Mouse (Mus musculus) adrenal gland, postnatal 10 days (tissue): ENCODE data around the gene Exd2. TPM values are rescaled to one million over a fixed set of nuclear protein-coding genes. Genes with fewer than 3 reads are reported as not detected.
A peak's percentile ranks its signal among the peaks of the same experiment; 100 is the strongest.

Experiments
- DNase-seq: peaks from one replicate; pipeline ENCODE4 v3.0.0; 2021; ENCODE audit warnings: mixed read lengths
- long read RNA-seq, 2 experiments: library from polyadenylated mRNA; stranded (forward); transcript quantifications; one replicate each; pipeline ENCODE4 v2.0.0; 2021
- total RNA-seq, 2 experiments: library from RNA; stranded (reverse); gene quantifications; 2 replicates each; pipeline ENCODE4 v1.2.3; 2021

Gene Exd2
- 10 to 100 TPM; 17.0 to 17.5 TPM for total RNA-seq
- long read RNA-seq, experiment 1, full-length matches to known transcripts, result 13 of 14 reads
- long read RNA-seq, experiment 1, partial matches to known transcripts, result 0 of 14 reads
- long read RNA-seq, experiment 1, other reads (novel, unspliced or antisense), result 1 of 14 reads
- long read RNA-seq, experiment 2, transcript Exd2-201 (9 exons, 3,310 nt), result major isoform, 6 of 17 reads
- long read RNA-seq, experiment 2, partial matches to known transcripts, result 2 of 17 reads
- long read RNA-seq, experiment 2, other reads (novel, unspliced or antisense), result 9 of 17 reads

DNA sequence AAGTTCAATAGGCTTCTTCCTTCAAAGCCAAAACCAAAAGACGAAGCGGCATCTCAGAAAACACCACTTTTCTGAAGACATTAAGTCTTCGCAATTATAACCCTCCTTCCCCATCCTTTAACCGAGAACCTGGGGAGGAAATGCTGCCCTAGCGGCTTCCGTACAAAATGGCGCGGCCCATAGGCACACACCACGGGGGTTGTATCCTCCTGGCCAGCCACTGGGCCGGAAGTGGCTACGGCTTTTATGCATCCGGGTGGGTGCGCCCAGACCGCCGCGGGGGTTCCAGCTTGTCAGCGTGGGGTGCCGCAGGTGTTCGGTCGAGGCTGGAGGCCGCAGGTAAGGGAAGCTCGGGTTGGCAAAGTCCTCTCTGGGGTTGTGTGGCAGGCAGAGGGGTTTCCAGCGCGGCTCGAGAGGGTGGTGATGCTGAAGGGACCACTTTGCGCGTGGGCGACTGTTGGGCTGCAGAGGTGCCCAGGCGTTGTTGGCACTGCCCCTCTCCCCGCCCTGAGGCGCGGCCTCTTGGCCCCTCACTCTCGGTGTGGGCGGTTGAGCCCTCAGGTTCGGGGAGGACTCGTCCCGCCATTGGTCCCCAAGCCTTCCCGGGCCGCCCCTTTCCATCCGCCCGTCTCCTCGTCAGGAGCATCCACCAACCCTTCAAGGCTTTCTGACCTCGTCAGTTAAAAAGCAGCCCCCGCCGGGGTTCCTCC lies at the start of gene Exd2:
Exd2 (plus strand) TSS at position 154 of the 710 bp plus-strand sequence.
- peak; percentile 94 for DNase-seq

- no peak for DNase-seq
Measured at GRCm38 (mm10) chr12:80415100-80415499, 47.8 kb upstream of the Exd2 start.

DNA sequence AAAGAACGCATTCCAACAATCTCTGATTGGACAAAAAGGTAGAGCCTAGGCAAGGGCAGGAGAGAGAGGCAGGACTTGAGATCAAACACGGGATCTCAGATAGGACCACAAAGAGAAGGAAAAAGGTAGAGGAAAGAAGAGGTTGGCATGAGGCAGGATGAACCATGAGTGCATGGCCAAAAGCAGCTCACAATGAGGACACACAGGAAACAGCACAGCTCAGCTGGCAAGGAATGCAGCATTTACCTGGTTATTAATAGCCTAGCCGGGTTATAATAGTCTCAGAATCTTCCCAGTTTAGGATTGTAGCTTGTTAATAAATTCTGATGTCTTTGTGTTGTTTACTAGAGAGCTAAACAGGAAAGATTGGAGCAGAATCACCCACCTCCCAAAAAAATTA lies 35.2 kb upstream of the Exd2 start:
- DNase-seq, result no peak

DNA sequence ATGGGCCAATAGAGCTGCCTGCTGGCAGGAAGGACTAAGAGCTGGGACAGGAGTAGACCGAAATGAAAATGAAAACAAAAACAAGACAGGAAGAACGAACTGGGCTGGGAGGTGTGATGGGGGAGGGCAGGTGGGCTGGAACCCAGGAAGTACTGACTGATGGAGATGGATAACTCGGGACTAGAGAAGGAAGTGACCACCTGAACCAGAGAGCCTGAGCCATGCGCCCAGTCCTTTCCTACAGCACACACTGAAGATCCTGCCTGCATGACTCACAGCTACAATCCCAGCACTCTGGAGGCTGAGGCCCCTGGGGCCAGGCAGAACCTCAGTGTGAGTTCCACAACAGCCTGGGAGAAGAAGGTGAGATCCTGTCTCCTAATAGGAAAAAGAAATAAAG lies 29.6 kb upstream of the Exd2 start:
- peak; percentile 48 for DNase-seq

DNA sequence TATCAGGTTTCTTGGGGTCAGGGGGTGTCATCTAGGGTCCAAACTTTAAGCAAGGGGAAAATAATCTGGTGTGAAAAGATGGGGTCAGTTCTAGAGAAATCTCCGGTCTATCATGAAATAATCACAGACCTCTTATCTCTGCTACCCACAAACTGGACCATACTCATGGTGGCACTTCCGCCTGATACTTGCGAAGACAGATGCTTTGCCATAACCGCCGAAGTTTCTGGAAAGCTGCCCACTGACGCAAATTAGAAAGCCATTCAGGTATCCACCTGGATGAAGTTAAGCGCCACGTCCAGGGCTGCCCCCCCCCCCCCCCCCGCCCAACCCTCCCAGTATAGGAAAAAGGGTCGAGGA lies 28.3 kb upstream of the Exd2 start:
- no peak for DNase-seq

DNA sequence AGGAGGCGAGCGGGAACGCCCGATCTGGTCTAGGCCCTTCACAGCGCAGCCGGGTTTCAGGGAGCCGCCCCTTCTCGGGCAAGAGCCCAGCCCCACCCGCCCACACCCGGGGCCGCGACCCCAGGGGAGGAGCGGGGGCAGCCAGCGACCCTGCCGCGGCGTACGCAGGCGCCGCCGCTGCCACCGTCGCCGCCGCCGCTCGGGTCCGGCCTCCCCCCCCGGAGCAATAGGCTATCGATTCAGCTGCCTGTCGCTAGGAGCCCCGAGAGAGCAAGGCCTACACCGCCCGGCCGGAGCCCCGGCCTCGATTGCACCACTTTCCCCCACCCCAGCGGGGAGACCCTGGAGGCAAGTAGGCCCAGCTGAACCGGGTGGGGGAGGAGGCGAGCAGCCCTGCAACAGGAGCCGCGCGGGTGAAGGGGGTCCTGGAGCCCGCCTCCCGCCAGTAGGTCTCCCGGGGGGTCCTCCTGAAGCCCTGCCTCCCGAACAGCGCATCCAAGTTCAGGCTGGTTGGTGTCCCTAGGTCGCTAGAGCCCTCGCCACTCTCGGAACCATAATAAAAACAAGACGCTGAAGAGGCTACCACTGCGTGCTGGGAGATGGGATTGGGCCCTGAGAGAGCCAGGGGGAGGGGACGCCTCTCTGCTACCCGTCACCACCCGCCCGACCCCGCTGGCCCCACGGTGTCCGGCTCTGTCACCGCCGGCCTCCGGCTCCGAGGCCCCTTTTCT lies 27.8 kb upstream of the Exd2 start:
- DNase-seq, result peak; percentile 85

GRCm38 (mm10) chr12:80435887-80436286 lies 27.0 kb upstream of the Exd2 start:
- no peak for DNase-seq

DNA sequence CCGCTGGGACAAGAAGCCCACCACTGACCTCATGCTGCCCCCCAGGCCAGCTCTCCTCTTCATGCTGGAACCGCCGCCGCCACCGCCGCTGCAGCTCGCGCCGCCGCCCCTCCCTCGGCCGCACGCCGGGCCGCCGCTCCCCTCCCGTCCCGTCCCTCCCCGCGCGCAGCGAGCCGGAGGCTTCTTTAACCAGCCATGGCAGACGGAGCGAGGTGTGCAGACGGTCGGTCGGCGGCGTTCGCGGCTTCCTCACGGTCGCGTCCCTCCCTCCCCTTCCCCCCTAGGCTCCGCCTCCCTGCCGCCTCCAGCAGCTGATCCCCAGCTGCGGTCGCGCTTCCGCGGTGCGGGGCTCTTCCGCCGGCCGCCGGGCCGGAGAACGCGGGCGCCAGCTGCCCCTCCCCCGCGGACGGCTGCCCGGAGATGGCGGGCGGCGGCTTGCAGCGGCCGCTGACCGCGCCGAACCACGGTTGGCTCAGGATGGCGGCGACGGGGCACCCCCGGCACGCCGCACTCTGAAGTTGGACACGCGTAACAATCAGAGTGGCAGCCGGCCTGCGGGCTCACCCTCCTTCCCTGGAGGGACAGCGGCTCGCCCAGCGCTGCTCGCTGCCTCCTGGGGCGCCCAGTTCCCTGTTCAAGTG lies 26.4 kb upstream of the Exd2 start, which contains the start of gene Dcaf5:
Dcaf5 (minus strand) TSS at position 266 of the 641 bp plus-strand sequence.
- peak; percentile 89 for DNase-seq

GRCm38 (mm10) chr12:80437051-80437675 lies 25.7 kb upstream of the Exd2 start:
- DNase-seq, result no peak

DNA sequence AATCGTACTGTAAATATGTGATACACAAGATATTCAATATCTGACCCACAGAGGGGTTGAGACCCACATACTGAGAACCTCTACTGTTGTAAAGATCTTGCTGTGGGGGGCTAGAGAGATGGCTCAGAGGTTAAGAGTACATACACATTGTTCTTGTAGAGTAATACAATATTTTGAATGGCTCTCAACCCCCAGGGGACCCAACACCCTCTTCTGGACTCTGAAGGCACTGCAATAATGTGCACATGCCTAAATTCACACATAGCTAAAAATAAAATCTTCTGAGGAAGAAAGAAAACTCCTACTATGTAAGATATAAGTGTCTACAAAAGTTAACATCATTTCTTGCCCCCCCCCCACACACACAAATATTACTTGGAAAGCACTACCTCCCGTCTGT lies 21.9 kb upstream of the Exd2 start:
- peak; percentile 27 for DNase-seq

- DNase-seq, result no peak
Measured at GRCm38 (mm10) chr12:80444525-80445109, 18.3 kb upstream of the Exd2 start.

DNA sequence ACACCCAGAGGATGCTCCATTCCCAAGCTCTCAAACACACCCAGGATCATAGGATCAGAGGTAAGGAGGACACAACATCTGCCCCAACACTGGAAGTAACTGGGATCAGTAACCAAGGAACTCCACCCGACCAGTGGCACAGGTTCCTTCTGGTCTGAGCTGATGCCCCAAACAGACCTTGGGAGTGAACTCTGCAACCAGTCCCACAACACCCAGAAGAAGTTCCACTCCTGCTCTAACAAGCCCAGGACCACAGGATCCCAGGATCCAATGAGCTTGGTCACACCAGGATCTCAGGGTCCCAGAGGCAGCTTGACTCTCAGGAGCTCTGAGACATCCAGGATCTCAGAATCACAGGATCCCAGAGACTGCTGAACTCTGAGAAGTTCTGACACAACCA lies 9.4 kb upstream of the Exd2 start:
- DNase-seq, result no peak

DNA sequence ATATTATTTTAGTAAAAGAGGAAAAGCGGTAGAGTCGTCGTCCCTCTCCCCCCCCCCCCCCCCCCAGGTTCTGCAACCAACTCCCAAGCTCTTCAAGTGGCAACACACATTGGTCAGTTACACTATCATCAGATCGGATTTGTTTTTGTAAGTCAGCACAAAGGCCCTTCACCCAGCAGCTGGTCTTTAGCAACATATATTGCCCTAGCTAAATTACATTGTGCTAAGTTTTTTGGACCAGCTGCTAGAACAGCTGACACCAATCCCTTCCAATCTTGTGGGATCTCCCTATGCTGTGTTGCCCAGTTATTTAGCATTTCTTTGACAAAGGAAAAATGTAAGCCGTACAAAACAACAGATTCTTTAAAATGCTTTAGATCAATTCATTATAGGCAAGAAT lies 4.9 kb upstream of the Exd2 start:
- no peak for DNase-seq

DNA sequence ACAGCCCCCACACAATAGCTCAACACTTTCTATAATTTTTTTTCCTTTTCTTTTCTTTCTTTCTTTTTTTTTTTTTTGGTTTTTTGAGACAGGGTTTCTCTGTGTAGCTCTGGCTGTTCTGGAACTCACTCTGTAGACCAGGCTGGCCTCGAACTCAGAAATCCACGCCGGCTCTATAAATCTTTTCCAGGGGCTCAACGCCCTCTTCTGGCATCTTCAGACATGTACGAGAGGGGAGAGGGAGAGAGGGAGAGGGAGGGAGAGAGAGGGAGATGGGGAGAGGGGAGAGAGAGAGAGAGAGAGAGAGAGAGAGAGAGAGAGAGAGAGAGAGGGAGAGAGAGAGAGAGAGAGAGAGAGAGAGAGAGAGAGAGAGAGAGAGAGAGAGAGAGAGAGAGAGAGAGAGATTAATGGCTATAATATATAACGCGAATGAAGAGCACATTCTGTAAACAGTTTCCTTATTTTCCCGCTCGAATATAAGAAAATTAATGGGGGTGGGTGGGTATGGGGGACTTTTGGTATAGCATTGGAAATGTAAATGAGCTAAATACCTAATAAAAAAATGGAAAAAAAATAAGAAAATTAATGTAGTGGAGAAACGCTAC lies 501 bp upstream of the Exd2 start:
- peak; percentile 16 for DNase-seq

GRCm38 (mm10) chr12:80463666-80464269 lies 873 bp downstream of the Exd2 start:
- no peak for DNase-seq

- DNase-seq, result no peak
Measured at GRCm38 (mm10) chr12:80470206-80470605, 7.3 kb downstream of the Exd2 start.

- DNase-seq, result no peak
Measured at GRCm38 (mm10) chr12:80471926-80472325, 9.0 kb downstream of the Exd2 start.

DNA sequence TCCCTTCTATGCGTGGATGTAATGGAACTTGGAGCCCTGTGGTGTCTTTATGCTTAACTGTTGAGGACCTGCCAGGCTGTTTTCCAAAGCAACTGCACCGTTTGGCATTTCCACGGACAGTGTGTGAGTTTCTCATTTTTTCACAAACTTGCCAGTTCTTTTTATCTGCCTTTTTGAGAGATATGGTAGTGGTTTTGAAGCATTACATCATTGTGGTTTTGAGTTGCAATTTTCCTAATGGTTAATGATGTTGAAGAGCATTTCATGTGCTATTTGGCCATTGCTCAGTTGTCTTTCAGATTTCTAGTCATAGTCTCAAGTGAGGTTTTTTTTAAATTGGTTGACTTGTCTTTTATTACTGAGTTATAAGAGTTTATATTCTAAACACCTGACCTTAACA lies 10.8 kb downstream of the Exd2 start:
- DNase-seq, result no peak

- no peak for DNase-seq
Measured at GRCm38 (mm10) chr12:80479986-80480385, 17.1 kb downstream of the Exd2 start.

DNA sequence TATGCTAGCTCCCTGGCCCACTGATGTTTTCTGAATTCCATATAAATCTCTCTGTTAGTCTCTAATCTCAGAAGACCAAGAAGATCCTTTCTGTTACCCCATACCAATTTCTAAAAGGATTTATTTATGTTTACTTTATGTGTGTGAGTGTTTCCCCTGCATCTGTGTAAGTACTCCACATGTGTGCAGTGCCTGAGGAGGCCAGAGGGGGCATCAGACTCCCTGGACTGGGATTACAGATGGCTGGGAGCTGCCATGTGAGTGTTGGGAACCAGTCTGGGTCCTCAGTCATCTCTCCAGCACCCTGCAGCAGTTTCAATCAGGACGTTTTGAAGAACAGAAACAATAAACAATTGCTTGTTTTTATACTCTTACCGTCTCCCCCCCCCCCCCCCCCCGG lies 20.5 kb downstream of the Exd2 start:
- DNase-seq, result no peak

DNA sequence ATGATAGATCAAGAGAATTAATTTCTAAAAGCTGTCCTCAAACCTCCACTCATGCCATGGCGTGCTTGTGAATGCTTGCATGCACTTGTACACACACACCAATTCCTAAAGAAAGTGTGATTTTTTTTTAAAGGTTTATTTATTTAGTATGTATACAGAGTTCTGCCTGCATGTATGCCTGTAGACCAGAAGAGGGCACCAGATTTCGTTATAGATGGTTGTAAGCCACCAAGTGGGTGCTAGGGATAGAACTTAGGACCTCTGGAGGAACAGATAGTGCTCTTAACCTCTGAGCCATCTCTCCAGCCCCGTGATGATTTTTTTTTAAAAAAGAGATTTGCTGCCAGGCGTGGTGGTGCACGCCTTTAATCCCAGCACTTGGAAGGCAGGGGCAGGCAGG lies 30.4 kb downstream of the Exd2 start:
- DNase-seq, result no peak
